Mouse (Mus musculus) CD8-positive naive resting alpha-beta T cell, adult 57 days (primary cell): ENCODE measurements around the gene Olfr122. TPM values are rescaled to one million over a fixed set of nuclear protein-coding genes. Genes with fewer than 3 reads are reported as not detected.

ENCODE experiments used
- total RNA-seq: library from RNA; stranded (reverse); gene quantifications from one replicate; pipeline ENCODE4 v1.2.4, GENCODE M21; 2023

Olfr122 gene
- not detected for total RNA-seq

GRCm38 (mm10) chr17:37768307-37768706 is at the start of gene Olfr122:
Gene Olfr122, plus strand, starts transcription at chr17:37768607.

GRCm38 (mm10) chr17:37721508-37721907 is 46.9 kb upstream of the Olfr122 start, which contains the start of gene Olfr120:
Gene Olfr120, plus strand, starts transcription at chr17:37721808.

GRCm38 (mm10) chr17:37793229-37793628 is 24.8 kb downstream of the Olfr122 start, which contains the start of gene Olfr123:
Gene Olfr123, plus strand, starts transcription at chr17:37793529.

GRCm38 (mm10) chr17:37799588-37799987 is 31.2 kb downstream of the Olfr122 start, which contains the start of gene Olfr124:
Gene Olfr124, plus strand, starts transcription at chr17:37799888.

Other genes starting within 250 kb of the Olfr122 start
- gene Olfr112, start 199.2 kb upstream of the Olfr122 start, total RNA-seq, result not detected
- not detected for gene Olfr113, start 190.9 kb upstream of the Olfr122 start, total RNA-seq
- gene Olfr114, start 175.9 kb upstream of the Olfr122 start, total RNA-seq, result not detected
- not detected for gene Olfr115, start 141.5 kb upstream of the Olfr122 start, total RNA-seq
- gene Olfr116, start 141.4 kb upstream of the Olfr122 start, total RNA-seq, result not detected
- gene Olfr117, start 104.8 kb upstream of the Olfr122 start, total RNA-seq, result not detected
- not detected for gene Olfr118, start 101.6 kb upstream of the Olfr122 start, total RNA-seq
- not detected for gene Olfr119, start 72.0 kb upstream of the Olfr122 start, total RNA-seq
- not detected for gene Olfr120, start 46.8 kb upstream of the Olfr122 start, total RNA-seq
- not detected for gene Olfr121, start 19.8 kb upstream of the Olfr122 start, total RNA-seq
- not detected for gene Olfr123, start 24.9 kb downstream of the Olfr122 start, total RNA-seq
- not detected for gene Olfr124, start 31.3 kb downstream of the Olfr122 start, total RNA-seq
- not detected for gene Olfr125, start 64.3 kb downstream of the Olfr122 start, total RNA-seq
- not detected for gene Olfr126, start 78.9 kb downstream of the Olfr122 start, total RNA-seq
- not detected for gene Olfr127, start 131.8 kb downstream of the Olfr122 start, total RNA-seq
- gene Olfr128, start 151.9 kb downstream of the Olfr122 start, total RNA-seq, result not detected
- not detected for gene Olfr761, start 184.5 kb downstream of the Olfr122 start, total RNA-seq